Mouse (Mus musculus): ENCODE results near the gene Ccr6. TPM values are rescaled to one million over a fixed set of nuclear protein-coding genes. Genes with fewer than 3 reads are reported as not detected.
"Not testable (repeated sequence)": the region's sequence is repeated elsewhere in the genome, so short reads cannot be mapped to it uniquely, and the experiment has no call there.

The Ccr6 gene
- polyA plus RNA-seq (2015; fragmentation: Nextera tagmentation; extraction: Ambion mirVana), result 0.15 TPM in 1 of 2 replicates, not detected in the other

DNA sequence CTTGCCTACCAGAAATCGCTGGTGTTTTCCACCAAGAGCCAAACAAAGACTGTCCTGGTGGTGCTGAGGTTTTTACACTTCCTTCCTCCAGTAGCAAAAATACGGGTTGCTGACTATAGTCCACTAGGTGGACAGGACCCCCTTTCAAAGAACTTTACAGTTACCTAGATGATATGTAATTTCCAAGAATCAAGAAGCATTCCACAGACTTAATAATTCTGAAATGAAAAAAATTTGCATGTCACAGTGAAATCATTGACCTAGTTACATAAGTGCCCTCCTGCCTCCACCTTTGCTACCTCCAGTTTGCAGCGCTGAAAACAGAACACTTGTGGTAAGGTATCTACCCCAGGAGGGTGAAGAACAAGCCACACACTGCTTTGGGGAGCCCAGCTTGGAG lies at the start of gene Ccr6:
Gene Ccr6 (plus strand): TSS at position 301 of the 400 bp plus-strand sequence.
- no peak for ATAC-seq (ENCODE audit: low FRiP score, low read depth)
- 82% methylated on average over 3 of the region's 3 CpGs for WGBS
- no peak within 1 kb of the TSS for H3K27ac ChIP-seq
- H3K9me3 ChIP-seq, result no peaks in the 10 kb centered on the region
- H3K36me3 ChIP-seq, result no peaks in the 10 kb centered on the region
- no peaks in the 10 kb centered on the region for H3K4me1 ChIP-seq
- H3K4me3 ChIP-seq, result no peak within 1 kb of the TSS
- H3K9ac ChIP-seq, result no peak within 1 kb of the TSS
- H3K4me2 ChIP-seq (replicated peaks), result no peak within 1 kb of the TSS
- no peaks in the 10 kb centered on the region for H3K27me3 ChIP-seq

DNA sequence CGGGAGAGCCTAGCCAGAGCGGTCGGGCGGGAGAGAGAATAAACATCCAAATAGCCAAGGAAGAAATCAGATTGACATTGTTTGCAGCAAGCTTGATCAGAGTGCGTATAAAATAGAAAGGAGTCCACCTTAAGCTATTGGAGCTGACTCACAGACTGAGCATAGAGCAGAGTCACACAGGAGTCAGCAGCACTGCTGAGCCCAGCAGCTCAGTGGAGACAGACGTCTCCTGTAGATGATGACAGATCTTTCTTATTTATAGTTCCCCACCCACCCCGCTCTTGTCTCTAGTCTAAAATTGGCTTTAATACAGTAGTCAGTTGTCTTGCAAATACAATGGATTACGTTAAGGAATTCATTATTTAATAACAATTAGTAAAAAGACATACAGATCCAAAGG lies 42.2 kb upstream of the Ccr6 start:
- no peak overlapping the region for H3K9ac ChIP-seq
- H3K4me3 ChIP-seq, result no peak overlapping the region
- no peak overlapping the region for H3K27ac ChIP-seq
- H3K36me3 ChIP-seq, result peaks cover 70% of the 10 kb centered on the region
- H3K4me2 ChIP-seq (replicated peaks), result no peak overlapping the region
- 86% methylated on average over 8 of the region's 8 CpGs for WGBS
- no peaks in the 10 kb centered on the region for H3K27me3 ChIP-seq
- no peak for ATAC-seq (ENCODE audit: low FRiP score, low read depth)
- no peaks in the 10 kb centered on the region for H3K4me1 ChIP-seq
- no peaks in the 10 kb centered on the region for H3K9me3 ChIP-seq

DNA sequence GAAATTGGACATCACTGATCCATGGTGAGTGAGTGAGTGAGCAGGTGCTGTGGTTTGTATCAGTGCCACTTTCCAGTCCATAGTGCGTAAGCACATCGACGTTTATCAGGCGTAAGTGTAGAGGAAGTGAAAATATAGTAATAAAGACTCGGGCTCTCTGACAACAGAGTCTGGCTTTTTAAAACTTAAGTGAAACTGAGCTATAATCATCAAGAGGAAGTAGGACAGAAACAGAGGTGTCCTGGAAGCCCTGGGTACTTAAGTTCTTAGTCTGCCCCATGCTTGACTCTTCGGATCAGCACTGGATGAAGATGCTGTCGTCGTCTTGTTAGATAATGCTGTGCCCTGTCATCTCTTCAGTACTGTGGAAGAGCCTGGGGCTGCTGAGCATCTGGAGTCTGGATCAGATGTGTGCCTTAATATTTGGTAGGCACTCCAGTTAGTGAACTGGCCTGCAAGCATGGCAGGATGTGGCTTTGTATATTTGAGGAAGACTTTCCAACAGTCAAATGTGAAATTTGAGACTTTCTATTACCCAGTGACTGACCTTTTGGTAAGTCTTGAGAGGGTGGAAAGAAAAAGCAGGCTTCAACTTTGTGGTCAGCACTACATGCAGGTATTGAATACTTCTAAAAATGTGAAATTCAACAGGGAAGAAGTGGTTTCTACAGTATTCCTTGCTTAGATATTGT lies 40.0 kb upstream of the Ccr6 start:
- no peak overlapping the region for H3K4me3 ChIP-seq
- no peak overlapping the region for H3K9ac ChIP-seq
- no peak overlapping the region for H3K4me2 ChIP-seq (replicated peaks)
- no peaks in the 10 kb centered on the region for H3K4me1 ChIP-seq
- no peaks in the 10 kb centered on the region for H3K27me3 ChIP-seq
- H3K9me3 ChIP-seq, result no peaks in the 10 kb centered on the region
- H3K27ac ChIP-seq, result no peak overlapping the region
- ATAC-seq (ENCODE audit: low FRiP score, low read depth), result no peak
- H3K36me3 ChIP-seq, result peaks cover 49% of the 10 kb centered on the region
- 88% methylated on average over 8 of the region's 8 CpGs for WGBS

DNA sequence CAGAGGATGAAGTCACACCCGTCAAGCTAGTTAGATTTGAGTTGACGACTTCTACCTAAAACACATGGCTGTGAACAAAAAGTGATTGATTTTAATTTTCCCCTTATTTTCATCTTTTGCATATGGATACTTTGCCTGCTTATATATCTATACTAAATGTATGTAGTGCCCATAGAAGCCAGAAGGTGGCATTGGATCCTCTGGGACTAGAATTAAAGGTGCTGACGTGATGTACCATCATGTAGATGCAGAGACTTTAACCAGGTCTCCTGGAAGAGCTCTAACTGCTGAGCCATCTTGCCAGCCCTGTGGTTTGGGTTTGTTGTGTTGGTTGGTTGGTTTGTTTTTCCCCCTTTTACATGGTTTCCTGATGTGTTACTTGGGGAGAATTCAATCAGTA lies 38.2 kb upstream of the Ccr6 start:
- Histone ChIP-seq H3K36me3 (peaks cover 40% of the 10 kb centered on the region), H3K9me3 (no peaks in the 10 kb centered on the region), H3K4me2 (replicated peaks) (no peak overlapping the region), H3K9ac (no peak overlapping the region), H3K27ac (no peak overlapping the region), H3K27me3 (no peaks in the 10 kb centered on the region), H3K4me3 (no peak overlapping the region), H3K4me1 (no peaks in the 10 kb centered on the region)
- WGBS, result 72% methylated on average over 3 of the region's 3 CpGs
- ATAC-seq (ENCODE audit: low FRiP score, low read depth), result no peak

DNA sequence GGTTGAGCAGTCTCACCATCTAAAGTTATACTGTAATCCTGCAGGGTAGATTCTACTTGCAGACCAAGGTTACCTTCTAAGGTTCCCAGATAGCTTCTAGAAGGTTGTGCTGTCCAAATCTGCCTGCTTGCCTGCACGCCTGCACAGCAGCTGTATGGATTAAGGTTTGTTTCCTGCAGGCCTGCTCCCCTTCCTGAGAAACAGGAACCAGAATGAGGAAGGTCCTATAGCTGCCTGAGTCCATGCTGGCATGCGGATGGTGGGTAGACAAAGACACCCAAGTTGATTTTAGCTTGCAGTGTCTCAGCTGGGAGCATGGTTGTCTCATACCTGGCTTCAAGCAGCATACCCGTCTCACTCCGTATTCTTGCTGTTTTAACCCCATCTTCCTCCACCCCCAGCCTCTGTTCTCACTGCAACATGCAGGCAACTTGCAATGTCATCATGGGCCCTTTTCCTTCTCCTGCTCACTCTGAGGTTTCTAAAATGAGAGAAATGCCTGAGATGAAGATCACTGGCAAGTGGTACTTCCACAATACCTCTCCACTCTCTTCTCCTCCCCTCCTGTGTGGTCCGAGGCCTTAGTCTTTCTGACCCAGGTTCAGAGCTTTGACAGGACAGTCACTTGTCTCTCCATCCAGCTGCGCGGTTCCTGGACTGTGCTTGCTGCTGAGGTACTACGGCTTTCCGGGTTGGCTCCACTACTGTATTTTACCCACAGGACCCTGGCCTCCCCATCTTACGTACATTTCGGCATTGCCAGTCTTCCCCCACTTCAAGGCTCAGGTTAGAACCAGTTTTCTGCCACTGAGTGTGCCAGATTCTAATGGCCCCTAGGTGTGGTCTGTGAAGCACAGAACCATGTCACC lies 36.5 kb upstream of the Ccr6 start:
- WGBS, result 84% methylated on average over 11 of the region's 11 CpGs
- ATAC-seq (ENCODE audit: low FRiP score, low read depth), result no peak
- H3K27ac ChIP-seq, result no peak overlapping the region
- no peak overlapping the region for H3K9ac ChIP-seq
- peaks cover 25% of the 10 kb centered on the region for H3K36me3 ChIP-seq
- H3K9me3 ChIP-seq, result no peaks in the 10 kb centered on the region
- H3K4me3 ChIP-seq, result no peak overlapping the region
- H3K4me2 ChIP-seq (replicated peaks), result no peak overlapping the region
- H3K4me1 ChIP-seq, result no peaks in the 10 kb centered on the region
- no peaks in the 10 kb centered on the region for H3K27me3 ChIP-seq

DNA sequence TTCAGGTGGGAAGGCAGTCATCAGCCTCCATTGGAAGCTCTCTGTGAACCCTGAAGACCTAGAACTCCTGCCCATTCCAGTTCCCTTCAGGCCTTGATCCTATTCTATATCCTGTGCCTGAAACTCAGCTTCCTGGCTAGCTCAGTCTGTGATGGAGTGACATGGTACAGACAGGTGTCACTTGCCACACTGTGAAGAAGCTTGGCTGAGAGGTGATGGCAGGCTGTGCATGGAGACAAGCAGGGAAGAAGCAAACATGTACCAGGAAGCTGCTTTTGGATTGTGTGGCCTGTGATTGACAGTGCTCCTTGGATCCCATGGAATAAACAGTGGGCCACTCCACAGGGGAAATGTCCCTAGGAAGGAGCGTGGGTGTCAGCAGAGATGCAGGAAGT lies 35.9 kb upstream of the Ccr6 start:
- Histone ChIP-seq H3K9ac (no peak overlapping the region), H3K4me3 (no peak overlapping the region), H3K4me1 (no peaks in the 10 kb centered on the region), H3K4me2 (replicated peaks) (no peak overlapping the region), H3K36me3 (peaks cover 20% of the 10 kb centered on the region), H3K27ac (no peak overlapping the region), H3K27me3 (no peaks in the 10 kb centered on the region), H3K9me3 (no peaks in the 10 kb centered on the region)
- ATAC-seq (ENCODE audit: low FRiP score, low read depth), result no peak
- WGBS, result 85% methylated on average over 1 of the region's 1 CpGs

DNA sequence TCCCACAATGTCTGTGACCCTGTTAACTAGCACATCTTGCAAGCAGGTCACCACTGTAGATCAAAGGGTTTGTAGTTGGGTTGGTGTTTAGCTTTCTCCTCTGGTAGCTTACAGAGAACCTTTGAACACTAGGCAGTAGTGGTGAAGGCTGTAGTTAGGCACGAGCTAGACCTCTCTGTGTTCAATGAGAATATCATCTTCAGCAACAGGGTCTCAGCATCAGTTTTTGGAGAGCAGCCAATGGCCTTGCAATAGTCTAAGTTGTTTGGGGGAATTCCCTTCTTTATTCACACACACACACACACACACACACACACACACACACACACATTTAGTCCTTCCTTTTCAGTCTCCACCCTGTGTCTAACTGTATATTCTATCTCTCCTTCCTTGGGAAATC lies 32.4 kb upstream of the Ccr6 start:
- no peaks in the 10 kb centered on the region for H3K9me3 ChIP-seq
- H3K9ac ChIP-seq, result no peak overlapping the region
- H3K27ac ChIP-seq, result no peak overlapping the region
- no peak overlapping the region for H3K4me3 ChIP-seq
- 90% methylated on average over 1 of the region's 1 CpGs for WGBS
- ATAC-seq (ENCODE audit: low FRiP score, low read depth), result no peak
- no peak overlapping the region for H3K4me2 ChIP-seq (replicated peaks)
- no peaks in the 10 kb centered on the region for H3K27me3 ChIP-seq
- no peaks in the 10 kb centered on the region for H3K4me1 ChIP-seq
- no peaks in the 10 kb centered on the region for H3K36me3 ChIP-seq

DNA sequence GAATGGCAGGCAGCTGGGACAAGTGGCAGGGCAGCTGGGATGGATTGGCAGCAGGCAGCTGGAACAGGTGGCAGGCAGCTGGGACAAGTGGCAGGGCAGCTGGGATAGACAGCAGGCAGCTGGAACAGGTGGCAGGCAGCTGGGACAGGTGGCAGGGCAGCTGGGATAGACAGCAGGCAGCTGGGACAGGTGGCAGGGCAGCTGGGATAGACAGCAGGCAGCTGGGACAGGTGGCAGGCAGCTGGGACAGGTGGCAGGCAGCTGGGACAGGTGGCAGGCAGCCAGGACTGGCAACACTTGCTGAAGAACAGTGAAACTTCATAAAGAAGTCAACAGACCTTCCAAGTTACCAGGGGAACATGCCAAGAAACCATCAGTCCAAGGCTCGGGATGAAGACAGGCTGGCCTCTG lies 30.6 kb upstream of the Ccr6 start:
- not testable (repeated sequence) for H3K4me1 ChIP-seq; H3K27ac ChIP-seq; H3K9ac ChIP-seq; ATAC-seq (ENCODE audit: low FRiP score, low read depth); H3K4me3 ChIP-seq; H3K27me3 ChIP-seq; H3K4me2 ChIP-seq (replicated peaks); H3K36me3 ChIP-seq; H3K9me3 ChIP-seq
- 75% methylated on average over 1 of the region's 1 CpGs for WGBS

DNA sequence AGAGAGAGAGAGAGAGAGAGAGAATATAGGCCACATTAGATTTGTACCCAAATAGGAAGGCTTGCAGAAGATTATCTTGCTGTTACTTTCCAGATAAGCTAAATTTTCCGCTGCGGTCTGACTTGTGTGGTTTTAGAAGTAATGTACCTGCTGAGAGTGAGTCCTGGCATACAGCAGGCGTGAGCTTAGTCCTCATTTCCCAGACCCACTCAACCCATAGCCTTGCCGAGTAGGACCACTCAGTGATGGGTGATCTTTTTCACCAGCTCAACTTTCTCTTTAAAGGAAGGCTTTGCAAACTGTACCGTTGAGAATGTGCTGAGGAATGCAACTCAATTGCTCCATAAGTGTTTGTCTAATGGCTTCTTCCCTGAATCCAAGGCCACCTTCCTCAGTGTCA lies 29.2 kb upstream of the Ccr6 start:
- no peak for ATAC-seq (ENCODE audit: low FRiP score, low read depth)
- Histone ChIP-seq H3K9me3 (no peaks in the 10 kb centered on the region), H3K4me2 (replicated peaks) (no peak overlapping the region), H3K27ac (no peak overlapping the region), H3K4me3 (no peak overlapping the region), H3K36me3 (no peaks in the 10 kb centered on the region), H3K4me1 (no peaks in the 10 kb centered on the region), H3K9ac (no peak overlapping the region), H3K27me3 (no peaks in the 10 kb centered on the region)
- 87% methylated on average over 5 of the region's 5 CpGs for WGBS

DNA sequence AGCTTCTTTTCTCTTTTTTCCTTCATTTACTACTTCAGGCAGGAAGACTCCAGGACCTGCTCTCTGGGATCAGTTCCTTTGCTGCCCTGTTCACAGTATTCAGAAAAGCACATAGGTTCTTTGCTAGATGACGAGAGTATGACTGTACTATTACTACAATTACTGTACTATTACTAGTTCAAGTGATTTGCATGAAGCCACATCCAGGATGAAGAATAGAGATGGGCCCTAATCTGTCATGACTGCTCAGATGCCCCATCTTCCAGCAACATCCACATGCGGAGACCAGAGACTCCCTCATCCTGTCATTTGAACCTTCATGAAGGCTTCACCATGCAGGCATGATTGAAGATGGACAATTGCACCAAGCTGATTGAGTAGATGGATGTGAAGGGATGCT lies 26.1 kb upstream of the Ccr6 start:
- no peak overlapping the region for H3K27ac ChIP-seq
- no peak for ATAC-seq (ENCODE audit: low FRiP score, low read depth)
- no peak overlapping the region for H3K9ac ChIP-seq
- 0 out of 2 replicates have a peak, but pooled peaks cover 3% of the 10 kb centered on the region for H3K27me3 ChIP-seq
- H3K36me3 ChIP-seq, result no peaks in the 10 kb centered on the region
- no peak overlapping the region for H3K4me2 ChIP-seq (replicated peaks)
- no peaks in the 10 kb centered on the region for H3K9me3 ChIP-seq
- no peaks in the 10 kb centered on the region for H3K4me1 ChIP-seq
- 83% methylated on average over 2 of the region's 2 CpGs for WGBS
- H3K4me3 ChIP-seq, result no peak overlapping the region

DNA sequence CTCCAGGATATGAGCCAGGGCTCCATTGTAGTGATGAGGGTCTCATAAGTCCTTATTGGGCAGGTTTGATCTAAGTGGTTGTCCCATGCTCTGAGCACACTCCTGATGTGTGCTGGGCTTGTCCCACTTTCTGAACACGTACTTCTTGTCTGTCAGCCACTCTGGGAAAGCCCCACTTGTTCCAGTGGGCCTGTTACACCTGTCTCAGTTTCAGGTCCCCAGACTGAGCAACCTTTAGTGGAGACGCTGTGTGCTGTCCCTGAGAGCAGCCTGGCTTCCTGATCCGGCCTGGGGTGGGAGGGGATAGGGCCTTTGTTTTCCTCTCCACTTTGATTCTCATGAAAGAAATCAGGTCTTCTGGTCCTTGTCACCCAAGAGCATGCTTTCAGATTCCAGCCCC lies 25.7 kb upstream of the Ccr6 start:
- no peaks in the 10 kb centered on the region for H3K4me1 ChIP-seq
- H3K36me3 ChIP-seq, result no peaks in the 10 kb centered on the region
- H3K4me2 ChIP-seq (replicated peaks), result no peak overlapping the region
- H3K9ac ChIP-seq, result no peak overlapping the region
- H3K4me3 ChIP-seq, result no peak overlapping the region
- no peaks in the 10 kb centered on the region for H3K9me3 ChIP-seq
- H3K27me3 ChIP-seq, result 0 out of 2 replicates have a peak, but pooled peaks cover 3% of the 10 kb centered on the region
- no peak for ATAC-seq (ENCODE audit: low FRiP score, low read depth)
- 62% methylated on average over 3 of the region's 3 CpGs for WGBS
- H3K27ac ChIP-seq, result no peak overlapping the region

DNA sequence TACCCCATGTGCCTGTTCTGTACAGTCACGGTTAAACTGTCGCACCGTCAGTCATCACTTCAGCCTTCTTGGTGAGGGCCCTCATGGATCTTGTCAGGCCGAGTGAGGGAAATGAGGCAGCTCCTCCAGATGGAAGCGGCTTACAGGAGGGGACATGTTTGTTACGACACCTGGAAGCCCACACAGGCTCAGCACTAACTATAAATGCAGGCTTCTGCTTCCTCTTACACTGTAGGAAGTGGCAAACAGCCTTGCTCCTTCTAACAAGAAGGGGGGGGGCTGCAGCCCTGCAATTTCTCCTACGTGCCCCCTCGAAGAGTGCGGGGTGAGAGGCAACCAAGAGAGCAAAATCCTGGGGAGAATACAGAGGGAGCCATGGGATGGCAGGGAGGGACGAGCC lies 25.2 kb upstream of the Ccr6 start:
- Histone ChIP-seq H3K9ac (no peak overlapping the region), H3K4me3 (no peak overlapping the region), H3K36me3 (no peaks in the 10 kb centered on the region), H3K27ac (no peak overlapping the region), H3K4me2 (replicated peaks) (no peak overlapping the region), H3K27me3 (0 out of 2 replicates have a peak, but pooled peaks cover 3% of the 10 kb centered on the region), H3K9me3 (no peaks in the 10 kb centered on the region), H3K4me1 (no peaks in the 10 kb centered on the region)
- ATAC-seq (ENCODE audit: low FRiP score, low read depth), result no peak
- 68% methylated on average over 10 of the region's 10 CpGs for WGBS

Data from limb, embryonic 13.5 days (tissue).